Mouse (Mus musculus) adrenal gland, adult 2 months (tissue): Measurements from ENCODE around the gene Cryz. TPM values are rescaled to one million over a fixed set of nuclear protein-coding genes. Genes with fewer than 3 reads are reported as not detected.
"Not testable (repeated sequence)": the region's sequence is repeated elsewhere in the genome, so short reads cannot be mapped to it uniquely, and the experiment has no call there.

Experiments
- DNase-seq: peaks from one replicate; pipeline ENCODE4 v3.0.0; 2021
- polyA plus RNA-seq: library from polyadenylated mRNA; depleted of rRNA; stranded (reverse); fragments of >200 nt; gene quantifications from 2 replicates; pipeline ENCODE4 v1.2.3, GENCODE M21; 2012
- total RNA-seq, 2 experiments: library from RNA; stranded (reverse); gene quantifications; 2 replicates each; pipeline ENCODE4 v1.2.3; 2021

Gene Cryz
- total and polyA plus RNA-seq, 3 experiments = 6.6 to 24.3 (median 18.1) TPM

GRCm38 (mm10) chr3:154611888-154612287, 15.4 kb downstream of the Cryz start:
- DNase-seq = no peak

DNA sequence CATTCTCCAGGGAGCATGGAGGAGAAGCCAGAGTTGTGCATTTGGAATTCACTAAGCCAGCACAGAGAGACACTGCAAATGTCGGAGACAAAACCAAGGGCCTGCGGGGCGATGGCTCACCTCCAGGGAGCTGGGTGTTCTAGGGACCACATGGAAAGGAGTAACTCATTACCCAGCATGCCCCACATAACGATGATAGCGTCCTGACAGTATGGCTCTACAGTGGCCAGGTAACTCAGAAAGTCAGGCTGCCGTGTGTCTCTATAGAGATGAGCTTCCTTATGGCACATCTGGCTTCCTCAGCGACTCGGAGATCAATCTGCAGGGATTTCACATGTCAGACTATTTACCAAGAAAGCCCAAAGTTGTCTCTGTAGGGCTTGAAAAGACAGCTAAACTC, 18.3 kb downstream of the Cryz start:
- no peak for DNase-seq

- DNase-seq = no peak
Measured at GRCm38 (mm10) chr3:154615304-154615703, 18.8 kb downstream of the Cryz start.

DNA sequence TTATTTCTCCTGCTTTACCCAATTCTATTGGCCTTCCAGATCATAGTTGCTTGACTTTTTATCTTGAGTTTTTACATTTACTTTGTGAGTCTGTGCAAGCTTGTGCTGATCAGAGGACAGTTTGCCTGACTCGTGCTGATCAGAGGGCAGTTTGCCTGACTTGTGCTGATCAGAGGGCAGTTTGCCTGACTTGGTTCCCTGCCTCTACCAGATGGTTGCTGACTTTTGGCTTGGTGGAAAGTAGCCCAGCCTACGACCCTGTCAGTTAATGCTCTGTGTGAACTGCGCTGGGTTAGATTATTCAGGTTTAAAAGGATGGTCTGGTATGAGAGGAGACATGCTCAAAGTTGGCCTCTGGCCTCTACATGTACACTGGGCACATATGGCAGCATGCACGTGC, 19.6 kb downstream of the Cryz start:
- no peak for DNase-seq

DNA sequence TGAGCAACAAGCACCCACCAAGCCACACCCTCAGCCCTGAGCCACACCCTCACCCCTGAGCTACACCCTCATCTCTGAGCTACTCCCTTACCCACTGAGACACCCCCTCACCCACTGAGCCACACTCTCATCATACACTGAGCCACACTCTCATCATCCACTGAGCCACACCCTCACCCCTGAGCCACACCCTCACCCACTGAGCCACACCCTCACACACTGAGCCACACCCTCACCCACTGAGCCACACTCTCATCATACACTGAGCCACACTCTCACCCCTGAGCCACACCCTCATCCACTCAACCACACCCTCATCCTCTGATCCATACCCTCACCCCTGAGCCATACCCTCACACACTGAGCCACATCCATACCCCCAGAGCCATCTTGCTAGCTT, 31.8 kb downstream of the Cryz start:
- DNase-seq = no peak

DNA sequence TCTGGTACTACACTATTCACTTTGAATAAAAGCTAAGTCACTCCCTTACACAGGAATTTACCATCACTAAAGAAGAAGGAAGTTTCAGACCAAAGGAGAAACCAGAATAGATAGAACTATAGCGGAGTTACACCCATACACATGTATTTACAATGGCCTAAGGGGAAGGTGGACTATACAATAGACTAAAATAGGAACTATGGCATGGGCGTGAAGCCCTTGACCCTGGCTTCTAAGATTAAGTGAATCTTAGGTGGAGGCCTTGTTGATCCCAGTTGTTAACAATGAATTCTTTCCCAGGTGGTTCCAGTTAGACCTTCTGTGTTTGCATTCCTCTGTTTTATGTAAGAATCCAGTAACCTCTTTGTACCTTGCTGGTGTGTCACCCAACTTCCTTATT, 34.8 kb downstream of the Cryz start:
- not testable (repeated sequence) for DNase-seq

- DNase-seq = no peak
Measured at GRCm38 (mm10) chr3:154633091-154633490, 36.6 kb downstream of the Cryz start.

DNA sequence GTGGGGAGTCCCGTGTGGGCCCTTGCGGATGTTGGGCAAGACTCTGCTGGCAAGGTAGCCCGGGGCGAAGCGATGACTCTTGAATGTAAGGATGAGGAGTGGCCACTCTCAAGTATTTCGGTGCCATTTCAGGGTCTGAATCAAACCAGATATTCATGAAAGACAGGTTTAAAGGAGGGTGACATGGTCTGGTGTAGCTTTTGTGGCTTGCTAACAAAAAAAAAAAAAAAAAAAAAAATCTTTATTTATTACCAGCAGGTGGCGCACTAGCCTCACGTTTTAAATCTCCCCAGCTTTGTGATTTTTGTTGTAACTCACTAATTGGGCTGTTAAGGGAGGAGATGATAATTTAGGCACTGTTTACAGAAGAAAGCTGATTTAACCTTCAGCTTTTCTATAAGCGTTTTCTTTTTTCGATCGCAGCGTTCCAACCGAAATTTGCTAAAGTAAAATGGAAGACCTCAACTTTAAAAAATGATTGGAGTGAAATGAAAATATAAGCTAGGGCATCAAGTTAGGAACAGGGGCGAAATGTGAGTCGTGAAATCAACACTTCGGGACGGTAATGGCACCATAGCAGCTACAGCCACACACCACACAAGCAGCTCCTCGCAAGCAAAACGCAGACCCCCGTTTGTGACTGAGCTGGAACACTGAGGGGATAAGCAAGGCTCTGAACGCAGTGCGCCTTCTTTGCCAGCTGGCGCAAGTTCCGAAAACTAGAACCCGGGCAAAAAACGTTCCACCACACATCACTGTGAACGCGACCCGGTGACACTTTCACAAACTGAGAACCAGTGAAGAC, 50.3 kb downstream of the Cryz start:
- DNase-seq = peak; percentile 6

- no peak for DNase-seq
Measured at GRCm38 (mm10) chr3:154647443-154647780, 50.9 kb downstream of the Cryz start.

DNA sequence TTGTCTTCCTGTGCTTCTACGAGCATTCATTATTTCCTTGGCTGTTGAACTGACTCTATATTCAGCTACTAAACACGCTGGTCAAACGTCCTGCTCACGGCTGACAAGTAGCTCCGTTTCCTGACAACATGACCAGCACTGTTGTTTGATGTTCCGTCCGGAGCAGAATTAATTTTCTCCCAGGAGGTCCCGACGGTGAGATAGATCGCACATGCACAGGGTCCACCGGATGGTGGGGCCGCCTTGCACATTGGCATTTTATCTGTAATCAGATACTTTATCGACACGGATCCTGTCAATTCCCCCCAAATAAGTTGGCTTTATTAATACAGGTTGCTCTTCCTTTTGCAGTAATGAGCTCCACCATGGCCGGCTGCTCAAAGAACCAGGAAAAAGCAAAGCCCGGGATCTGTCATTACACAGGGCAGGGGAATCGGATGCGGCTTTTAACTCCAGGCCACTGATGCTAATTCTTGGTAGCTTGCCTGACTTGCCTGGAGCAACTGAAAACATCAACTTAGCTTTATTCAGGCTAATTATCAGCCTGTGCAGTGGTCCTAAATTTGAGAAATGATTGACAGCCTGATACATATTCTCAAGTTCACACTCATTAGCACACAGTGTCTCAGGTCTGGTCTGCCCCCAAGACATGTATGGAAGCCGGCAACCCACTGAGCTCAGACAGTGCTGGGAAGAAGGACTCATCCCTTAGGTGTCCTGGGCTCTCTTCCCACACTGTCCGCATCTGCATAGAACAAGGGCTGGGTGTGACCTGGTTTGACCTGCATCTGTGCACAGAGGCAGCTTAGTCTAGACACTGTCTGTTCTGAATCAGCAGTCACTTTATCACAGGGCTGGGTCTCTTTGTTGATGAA, 53.1 kb downstream of the Cryz start:
- DNase-seq = no peak

DNA sequence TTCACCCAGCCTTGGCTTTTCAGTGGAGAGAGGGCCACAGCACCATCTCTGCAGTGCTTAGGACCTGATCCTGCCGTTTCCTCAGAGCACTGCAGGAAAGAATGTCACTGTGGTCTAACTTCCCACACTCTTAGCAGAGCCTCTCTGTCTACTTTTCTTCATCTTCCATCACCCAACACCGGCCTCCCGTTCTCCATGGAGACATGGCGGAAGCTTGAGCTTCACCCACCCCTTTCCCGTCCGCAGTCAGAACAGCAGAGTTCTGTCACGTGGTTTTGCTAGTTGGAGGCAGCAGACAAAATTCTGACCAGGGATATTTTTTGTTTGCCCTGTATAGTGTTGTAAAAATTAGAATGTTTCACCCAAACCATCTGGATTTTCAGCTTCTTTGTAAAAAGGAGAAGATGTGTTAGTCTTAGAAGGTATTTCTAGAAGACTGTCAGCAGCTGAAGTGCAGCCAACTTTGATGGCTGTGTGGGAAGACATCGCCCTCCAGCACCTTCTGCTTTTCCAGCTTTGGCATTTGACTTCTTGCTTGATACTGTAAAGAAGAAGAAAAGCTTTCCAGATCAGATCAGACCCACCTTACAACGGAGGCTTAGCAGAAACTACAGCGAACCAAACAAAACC, 54.8 kb downstream of the Cryz start:
- DNase-seq = no peak

DNA sequence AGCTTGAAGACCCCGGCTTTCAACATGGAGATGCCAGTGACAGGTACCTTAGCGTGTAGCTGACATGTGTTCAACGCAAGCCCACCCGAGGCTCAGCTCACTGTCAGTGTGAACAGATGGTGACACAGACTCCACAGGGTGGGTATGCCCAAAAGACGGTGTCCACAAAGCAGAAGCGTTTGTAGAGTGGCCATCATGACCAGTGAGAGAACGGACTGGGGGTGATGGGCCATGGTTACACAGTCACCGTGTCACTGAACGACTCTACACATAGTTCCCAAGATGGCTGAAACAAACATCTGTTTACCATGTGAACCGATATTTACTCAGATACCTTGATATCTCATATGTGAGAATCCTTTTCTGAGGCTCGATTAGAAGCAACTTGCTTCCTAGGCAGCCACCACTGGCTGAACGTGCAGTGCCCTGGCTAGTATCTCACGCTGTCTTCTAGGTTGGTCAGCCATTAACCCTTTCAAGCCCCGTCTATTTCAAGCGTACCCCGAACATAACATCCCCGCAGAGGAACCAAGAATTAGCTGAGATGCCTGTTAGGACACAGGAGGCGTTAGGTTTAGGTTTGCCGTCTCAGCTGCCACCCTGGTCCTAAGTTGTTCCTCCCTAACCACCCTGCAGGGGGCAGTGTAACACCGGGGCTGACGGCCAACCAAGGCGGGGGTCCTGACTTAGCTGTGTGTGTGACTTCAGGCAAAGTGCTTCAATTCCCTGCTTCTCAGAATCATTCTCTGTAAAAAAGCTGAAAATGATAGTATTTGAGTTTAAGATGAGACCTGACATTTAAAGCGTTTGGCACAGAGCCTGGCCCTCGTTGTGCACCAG, 56.3 kb downstream of the Cryz start:
- DNase-seq = peak; percentile 56

DNA sequence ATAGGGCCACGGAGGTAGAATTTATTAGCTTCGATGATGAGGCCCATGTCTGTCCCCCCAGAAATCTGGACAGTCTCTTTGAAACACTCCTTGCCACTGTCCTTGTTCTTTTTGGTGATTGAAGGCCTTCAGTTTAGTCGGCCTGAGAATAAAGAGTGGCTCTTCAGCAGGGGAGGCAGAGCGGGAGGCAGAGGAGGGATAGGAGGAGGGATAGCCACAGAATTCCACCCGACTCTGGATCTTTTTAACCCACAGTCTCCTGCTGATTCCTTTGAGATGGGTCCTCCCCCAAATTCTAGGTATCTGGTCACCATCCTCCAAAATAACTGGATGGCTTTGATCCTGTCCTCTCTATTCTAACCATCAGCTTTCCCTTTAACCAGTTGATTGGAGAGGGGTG, 56.9 kb downstream of the Cryz start:
- DNase-seq = no peak

DNA sequence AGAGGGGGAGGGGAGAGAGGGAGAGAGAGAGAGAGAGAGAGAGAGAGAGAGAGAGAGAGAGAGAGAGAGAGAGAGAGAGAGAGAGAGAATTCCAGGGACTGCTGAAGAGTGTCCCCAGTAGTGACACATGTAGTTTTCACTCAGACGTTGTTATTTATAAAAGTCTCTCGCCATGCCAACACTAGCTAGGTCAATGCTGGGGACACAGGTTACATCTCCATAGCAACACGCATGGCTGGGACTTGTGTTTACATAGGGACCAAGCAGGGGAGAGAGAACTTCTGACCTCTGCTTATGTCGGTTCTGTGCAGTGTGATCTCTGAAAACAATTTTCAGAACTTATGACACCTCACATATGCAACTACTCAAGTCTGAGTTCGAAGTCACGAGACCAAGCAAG, 57.8 kb downstream of the Cryz start:
- DNase-seq = no peak

- no peak for DNase-seq
Measured at GRCm38 (mm10) chr3:154654901-154655300, 58.4 kb downstream of the Cryz start.

DNA sequence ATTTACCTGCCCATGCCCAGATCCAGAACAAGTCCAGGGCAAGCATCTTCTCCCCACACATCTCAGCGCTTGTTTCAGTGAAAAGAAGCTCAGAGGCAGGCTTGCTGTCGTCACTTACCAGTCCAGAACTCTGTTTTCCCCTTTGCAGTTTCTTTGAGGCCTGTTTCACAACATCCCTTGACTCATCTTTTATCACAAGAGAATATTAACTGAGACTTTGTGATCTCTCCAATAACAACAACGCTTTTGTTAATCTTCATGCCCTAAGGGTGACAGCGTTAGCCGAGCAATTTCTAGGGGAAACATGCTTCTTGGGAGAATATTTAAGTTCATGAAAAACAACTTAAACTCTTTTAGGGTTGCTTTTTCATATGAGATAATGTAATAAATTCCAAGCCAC, 59.2 kb downstream of the Cryz start:
- DNase-seq = no peak

DNA sequence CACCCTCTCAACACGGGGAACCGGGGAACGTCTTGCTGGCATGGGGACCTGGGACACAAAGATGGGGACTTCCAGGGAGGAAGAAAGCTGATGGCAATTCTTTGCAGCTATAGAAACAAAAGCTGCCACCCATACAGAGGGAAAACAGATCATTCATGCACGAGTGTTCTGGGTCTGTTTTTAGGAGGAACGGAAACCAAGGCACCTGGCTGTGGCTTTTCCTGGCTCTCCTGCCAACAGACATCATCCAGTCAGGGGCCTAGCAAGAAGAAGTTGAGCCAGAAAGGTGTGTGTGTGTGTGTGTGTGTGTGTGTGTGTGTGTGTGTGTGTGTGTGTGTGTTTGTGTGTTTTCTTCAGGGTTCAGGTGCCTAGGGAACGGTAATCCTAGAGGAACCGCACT, 67.0 kb downstream of the Cryz start, which contains the start of gene Erich3:
TSS of gene Erich3 (plus strand) at position 315 of the 400 bp plus-strand sequence.
- no peak for DNase-seq

- DNase-seq = peak; percentile 25
Measured at GRCm38 (mm10) chr3:154663976-154664581, 67.6 kb downstream of the Cryz start.

GRCm38 (mm10) chr3:154664636-154665035, 68.1 kb downstream of the Cryz start:
- no peak for DNase-seq

- no peak for DNase-seq
Measured at GRCm38 (mm10) chr3:154668485-154668884, 72.0 kb downstream of the Cryz start.

- DNase-seq = no peak
Measured at GRCm38 (mm10) chr3:154670584-154670983, 74.1 kb downstream of the Cryz start.
